Mouse (Mus musculus) frontal cortex, postnatal 25 days (tissue): ENCODE measurements around the gene Mkrn2os.
"Not testable (repeated sequence)": the region's sequence is repeated elsewhere in the genome, so short reads cannot be mapped to it uniquely, and the experiment has no call there.

Source experiments
- DNase-seq, 2 experiments: peaks; one replicate each; pipeline ENCODE4 v3.0.0; 2022; ENCODE audit warnings: low spot score in 2 of 2

Gene Mkrn2os

GRCm38 (mm10) chr6:115592458-115592857 is at the start of gene Mkrn2os:
Mkrn2os (minus strand) TSS chr6:115592576.
- no peak for DNase-seq

GRCm38 (mm10) chr6:115638188-115638587 is 45.8 kb upstream of the Mkrn2os start:
- not testable (repeated sequence) for DNase-seq

GRCm38 (mm10) chr6:115634015-115634414 is 41.6 kb upstream of the Mkrn2os start:
- DNase-seq, result no peak

GRCm38 (mm10) chr6:115631056-115631795 is 38.9 kb upstream of the Mkrn2os start:
- no peak for DNase-seq

- no peak for DNase-seq
Observed at GRCm38 (mm10) chr6:115626121-115626520, 33.7 kb upstream of the Mkrn2os start.

GRCm38 (mm10) chr6:115620942-115621341 is 28.6 kb upstream of the Mkrn2os start:
- no peak for DNase-seq

GRCm38 (mm10) chr6:115619818-115620217 is 27.4 kb upstream of the Mkrn2os start:
- DNase-seq, result no peak

- no peak for DNase-seq
Observed at GRCm38 (mm10) chr6:115615983-115616382, 23.6 kb upstream of the Mkrn2os start.

GRCm38 (mm10) chr6:115613793-115614192 is 21.4 kb upstream of the Mkrn2os start:
- no peak for DNase-seq

GRCm38 (mm10) chr6:115610301-115610700 is 17.9 kb upstream of the Mkrn2os start:
- no peak for DNase-seq

GRCm38 (mm10) chr6:115609121-115609520 is 16.7 kb upstream of the Mkrn2os start:
- DNase-seq, result no peak

- DNase-seq, result no peak
Observed at GRCm38 (mm10) chr6:115607429-115607828, 15.1 kb upstream of the Mkrn2os start.

GRCm38 (mm10) chr6:115606461-115606860 is 14.1 kb upstream of the Mkrn2os start:
- DNase-seq, result no peak

- DNase-seq, result peak; percentile 64 to 74
Observed at GRCm38 (mm10) chr6:115601715-115602523, 9.5 kb upstream of the Mkrn2os start, which contains the start of gene Mkrn2. Mkrn2 (plus strand) TSS chr6:115601902.

- no peak for DNase-seq
Observed at GRCm38 (mm10) chr6:115601322-115601714, 8.9 kb upstream of the Mkrn2os start.

GRCm38 (mm10) chr6:115595667-115596066 is 3.3 kb upstream of the Mkrn2os start:
- DNase-seq, result no peak

- DNase-seq, result no peak
Observed at GRCm38 (mm10) chr6:115594463-115594862, 2.1 kb upstream of the Mkrn2os start.

GRCm38 (mm10) chr6:115593252-115593651 is 876 bp upstream of the Mkrn2os start:
- no peak for DNase-seq

GRCm38 (mm10) chr6:115591692-115592359 is 550 bp downstream of the Mkrn2os start:
- no peak for DNase-seq

- no peak for DNase-seq
Observed at GRCm38 (mm10) chr6:115586321-115586720, 6.1 kb downstream of the Mkrn2os start.

GRCm38 (mm10) chr6:115584176-115584575 is 8.2 kb downstream of the Mkrn2os start:
- no peak for DNase-seq

- DNase-seq, result no peak
Observed at GRCm38 (mm10) chr6:115583430-115584125, 8.8 kb downstream of the Mkrn2os start.
